Mouse (Mus musculus) hindbrain, embryonic 11.5 days (tissue): ENCODE results near the gene Lin7c. TPM values are rescaled to one million over a fixed set of nuclear protein-coding genes. Genes with fewer than 3 reads are reported as not detected.
"Not testable (repeated sequence)": the region's sequence is repeated elsewhere in the genome, so short reads cannot be mapped to it uniquely, and the experiment has no call there.

Source experiments
- ATAC-seq: fragments of 200-750 bp; cut with Nextera tagmentation; 2 replicates; pipeline ENCODE4 v1.8.0; 2017; ENCODE audit warnings: mild to moderate bottlenecking, moderate TSS enrichment, moderate library complexity; ENCODE audit not compliant: low FRiP score
- DNase-seq: peaks from one replicate; pipeline ENCODE4 v3.0.0-alpha.2; 2015; ENCODE audit warnings: low spot score
- H3K27ac ChIP-seq: fragments of 300-500 bp; sonication (generic); 2 replicates; pipeline ENCODE4 v1.5.1; 2014; ENCODE audit warnings: mild to moderate bottlenecking, low read depth, low read length
- H3K27me3 ChIP-seq: fragments of 300-500 bp; sonication (generic); 2 replicates; pipeline ENCODE4 v1.6.1; 2014; ENCODE audit warnings: mild to moderate bottlenecking, low read length, moderate library complexity, mixed read lengths; ENCODE audit not compliant: control insufficient read depth, insufficient read depth
- H3K36me3 ChIP-seq: fragments of 300-500 bp; sonication (generic); 2 replicates; pipeline ENCODE4 v1.6.1; 2014; ENCODE audit warnings: mild to moderate bottlenecking, low read length, moderate library complexity, mixed read lengths; ENCODE audit not compliant: control insufficient read depth, insufficient read depth
- H3K4me1 ChIP-seq: fragments of 300-500 bp; sonication (generic); replicated peaks from 2 replicates; pipeline ENCODE4 v1.6.1; 2014; ENCODE audit warnings: low read length, mixed read lengths; ENCODE audit not compliant: control insufficient read depth, insufficient read depth
- H3K4me2 ChIP-seq: fragments of 300-500 bp; sonication (generic); replicated peaks from 2 replicates; pipeline ENCODE4 v1.6.1; 2014; ENCODE audit warnings: mild to moderate bottlenecking, low read depth, low read length
- H3K4me3 ChIP-seq: fragments of 300-500 bp; sonication (generic); 2 replicates; pipeline ENCODE4 v1.5.1; 2014; ENCODE audit warnings: low read depth, low read length
- H3K9ac ChIP-seq: fragments of 300-500 bp; sonication (generic); 2 replicates; pipeline ENCODE4 v1.6.1; 2014; ENCODE audit warnings: low read depth, low read length
- H3K9me3 ChIP-seq: fragments of 300-500 bp; sonication (generic); 2 replicates; pipeline ENCODE4 v1.6.1; 2016; ENCODE audit warnings: low read length; ENCODE audit not compliant: control insufficient read depth
- WGBS: fragments of 180-500 bp; shearing (Covaris S2); extraction: QIAGEN DNeasy Blood & Tissue Kit; methylation state at CpG from one replicate; pipeline ENCODE4 v1.1.7; 2014; 5-methylcytosine and 5-hydroxymethylcytosine counted together
- polyA plus RNA-seq: library from polyadenylated mRNA; unstranded; fragments of >200 nt; fragmentation: Nextera tagmentation; extraction: Ambion mirVana; gene quantifications from 2 replicates; pipeline ENCODE4 v1.2.1, GENCODE M21; 2014

The Lin7c gene
- 140 and 161 TPM in 2 replicates for polyA plus RNA-seq

GRCm38 (mm10) chr2:109890597-109890996 is at the start of gene Lin7c:
Gene Lin7c (plus strand): TSS chr2:109890853.
- Histone ChIP-seq H3K9me3 (no peaks in the 10 kb centered on the region), H3K27me3 (no peaks in the 10 kb centered on the region), H3K9ac (peak within 1 kb of the TSS; percentile 90), H3K4me3 (peak within 1 kb of the TSS; percentile 88), H3K4me1 (no peaks in the 10 kb centered on the region), H3K36me3 (no peaks in the 10 kb centered on the region; the same call in 1 of the 2 replicates), H3K27ac (peak within 1 kb of the TSS; percentile 84), H3K4me2 (peak within 1 kb of the TSS; percentile 66)
- DNase-seq (peak; percentile 96), ATAC-seq (peak; percentile 100)
- 1% methylated on average over 41 of the region's 42 CpGs for WGBS

- H3K27me3 ChIP-seq: no peaks in the 10 kb centered on the region
- H3K9ac ChIP-seq: no peak overlapping the region
- H3K9me3 ChIP-seq: no peaks in the 10 kb centered on the region
- WGBS: 67% methylated on average over 4 of the region's 4 CpGs
- ATAC-seq (no peak), DNase-seq (no peak)
- H3K36me3 ChIP-seq: no peaks in the 10 kb centered on the region
- no peak overlapping the region for H3K4me2 ChIP-seq
- H3K27ac ChIP-seq: no peak overlapping the region
- no peak overlapping the region for H3K4me3 ChIP-seq
- no peaks in the 10 kb centered on the region for H3K4me1 ChIP-seq
Measured at GRCm38 (mm10) chr2:109846401-109846800, 44.3 kb upstream of the Lin7c start.

GRCm38 (mm10) chr2:109848305-109848704 is 42.3 kb upstream of the Lin7c start:
- H3K4me1 ChIP-seq: no peaks in the 10 kb centered on the region
- ATAC-seq: peak; percentile 68; the same call in 1 of the 2 replicates
- no peaks in the 10 kb centered on the region for H3K27me3 ChIP-seq
- no peaks in the 10 kb centered on the region for H3K36me3 ChIP-seq
- DNase-seq: no peak
- no peak overlapping the region for H3K9ac ChIP-seq
- no peak overlapping the region for H3K27ac ChIP-seq
- no peak overlapping the region for H3K4me2 ChIP-seq
- no peak overlapping the region for H3K4me3 ChIP-seq
- no peaks in the 10 kb centered on the region for H3K9me3 ChIP-seq
- WGBS: 52% methylated on average over 4 of the region's 4 CpGs

GRCm38 (mm10) chr2:109848715-109849114 is 41.9 kb upstream of the Lin7c start:
- ATAC-seq (peak; percentile 94), DNase-seq (peak; percentile 42)
- H3K9ac ChIP-seq: no peak overlapping the region
- WGBS: 17% methylated on average over 8 of the region's 8 CpGs
- no peak overlapping the region for H3K27ac ChIP-seq
- H3K4me2 ChIP-seq: no peak overlapping the region
- H3K9me3 ChIP-seq: no peaks in the 10 kb centered on the region
- no peaks in the 10 kb centered on the region for H3K27me3 ChIP-seq
- H3K4me3 ChIP-seq: no peak overlapping the region
- no peaks in the 10 kb centered on the region for H3K36me3 ChIP-seq
- H3K4me1 ChIP-seq: no peaks in the 10 kb centered on the region

GRCm38 (mm10) chr2:109855601-109856000 is 35.1 kb upstream of the Lin7c start:
- Histone ChIP-seq H3K9me3 (no peaks in the 10 kb centered on the region), H3K36me3 (no peaks in the 10 kb centered on the region), H3K9ac (no peak overlapping the region), H3K27ac (no peak overlapping the region), H3K4me2 (no peak overlapping the region), H3K4me1 (no peaks in the 10 kb centered on the region), H3K27me3 (no peaks in the 10 kb centered on the region), H3K4me3 (no peak overlapping the region)
- WGBS: 87% methylated on average over 5 of the region's 5 CpGs
- ATAC-seq: no peak
- no peak for DNase-seq

GRCm38 (mm10) chr2:109859671-109860070 is 31.0 kb upstream of the Lin7c start:
- Histone ChIP-seq H3K27me3 (no peaks in the 10 kb centered on the region), H3K4me1 (no peaks in the 10 kb centered on the region), H3K27ac (no peak overlapping the region), H3K9ac (no peak overlapping the region), H3K4me2 (no peak overlapping the region), H3K36me3 (no peaks in the 10 kb centered on the region), H3K9me3 (no peaks in the 10 kb centered on the region), H3K4me3 (no peak overlapping the region)
- no peak for ATAC-seq
- no peak for DNase-seq
- 79% methylated on average over 2 of the region's 2 CpGs for WGBS

- no peak for DNase-seq
Measured at GRCm38 (mm10) chr2:109860832-109861231, 29.8 kb upstream of the Lin7c start.

GRCm38 (mm10) chr2:109879429-109879828 is 11.2 kb upstream of the Lin7c start:
- not testable (repeated sequence) for H3K27me3 ChIP-seq, H3K4me2 ChIP-seq, H3K9ac ChIP-seq, H3K36me3 ChIP-seq, DNase-seq, H3K9me3 ChIP-seq, H3K4me1 ChIP-seq, H3K4me3 ChIP-seq, H3K27ac ChIP-seq, ATAC-seq
- WGBS: 85% methylated on average over 4 of the region's 4 CpGs

More at GRCm38 (mm10) chr2:109860832-109861231, 29.8 kb upstream of the Lin7c start:
- WGBS: 89% methylated on average over 3 of the region's 3 CpGs
- ATAC-seq: no peak
- H3K4me3 ChIP-seq: no peak overlapping the region
- no peak overlapping the region for H3K27ac ChIP-seq
- no peak overlapping the region for H3K4me2 ChIP-seq
- H3K4me1 ChIP-seq: no peaks in the 10 kb centered on the region
- no peaks in the 10 kb centered on the region for H3K9me3 ChIP-seq
- no peaks in the 10 kb centered on the region for H3K27me3 ChIP-seq
- H3K9ac ChIP-seq: no peak overlapping the region
- H3K36me3 ChIP-seq: no peaks in the 10 kb centered on the region

- Histone ChIP-seq H3K4me3 (no peak overlapping the region), H3K27me3 (no peaks in the 10 kb centered on the region), H3K9ac (no peak overlapping the region), H3K36me3 (no peaks in the 10 kb centered on the region), H3K9me3 (no peaks in the 10 kb centered on the region), H3K4me1 (no peaks in the 10 kb centered on the region), H3K27ac (no peak overlapping the region), H3K4me2 (no peak overlapping the region)
- no peak for DNase-seq
- 63% methylated on average over 2 of the region's 2 CpGs for WGBS
- no peak for ATAC-seq
Measured at GRCm38 (mm10) chr2:109881111-109881510, 9.5 kb upstream of the Lin7c start.
